Mouse (Mus musculus): ENCODE measurements around the gene Ubr3.
"Not testable (repeated sequence)": the region's sequence is repeated elsewhere in the genome, so short reads cannot be mapped to it uniquely, and the experiment has no call there.

Gene Ubr3

GRCm38 (mm10) chr2:69912801-69913200 is 15.8 kb downstream of the Ubr3 start:
- DNase-seq: no peak

- no peak for DNase-seq
Observed at GRCm38 (mm10) chr2:69917301-69917700, 20.3 kb downstream of the Ubr3 start.

GRCm38 (mm10) chr2:69924943-69925342 is 27.9 kb downstream of the Ubr3 start:
- no peak for DNase-seq

DNA sequence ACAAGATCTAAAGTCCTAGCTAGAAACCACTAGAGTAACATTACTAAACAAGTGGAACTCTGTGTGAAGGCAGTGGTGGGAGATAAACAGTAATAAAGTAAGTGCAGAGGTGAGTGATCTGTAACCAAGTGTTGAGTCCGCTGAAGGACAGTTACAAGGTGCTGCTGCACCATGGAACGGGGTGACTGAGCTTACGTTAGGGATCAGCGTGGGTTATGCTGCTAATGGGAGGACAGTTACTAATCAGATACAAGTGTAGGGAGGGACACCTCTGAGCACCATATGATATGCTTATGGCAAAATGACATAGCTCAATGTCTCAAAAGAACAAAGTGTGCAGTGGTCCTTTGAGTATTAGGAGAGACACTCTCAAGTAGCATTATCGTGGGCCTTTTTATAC is 39.3 kb downstream of the Ubr3 start:
- DNase-seq: no peak

GRCm38 (mm10) chr2:69939226-69939625 is 42.2 kb downstream of the Ubr3 start:
- DNase-seq: no peak

GRCm38 (mm10) chr2:69939649-69940048 is 42.6 kb downstream of the Ubr3 start:
- DNase-seq: no peak

GRCm38 (mm10) chr2:69941391-69942030 is 44.5 kb downstream of the Ubr3 start:
- no peak for DNase-seq

- DNase-seq: no peak
Observed at GRCm38 (mm10) chr2:69952849-69953248, 55.8 kb downstream of the Ubr3 start.

DNA sequence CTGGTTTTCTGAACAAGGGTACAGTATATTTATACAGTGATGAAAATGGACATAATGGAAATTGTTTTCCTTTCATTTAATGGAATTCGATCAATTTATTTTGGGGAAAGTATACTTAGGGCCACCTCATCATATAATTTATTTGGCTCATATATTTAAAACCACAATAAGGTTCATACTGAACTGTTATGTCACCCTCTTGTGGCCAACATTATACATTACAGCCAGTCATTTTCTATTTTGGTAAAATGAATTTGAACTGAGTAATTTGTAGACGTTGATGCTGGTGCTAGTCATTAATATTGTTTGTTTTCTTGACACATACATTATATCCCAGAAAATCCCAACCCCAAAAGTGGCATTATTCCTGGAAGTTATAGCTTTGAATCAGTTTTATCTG is 58.6 kb downstream of the Ubr3 start:
- no peak for DNase-seq

- no peak for DNase-seq
Observed at GRCm38 (mm10) chr2:69957622-69958021, 60.6 kb downstream of the Ubr3 start.

- peak; percentile 55 for DNase-seq
Observed at GRCm38 (mm10) chr2:69974896-69975295, 77.8 kb downstream of the Ubr3 start.

DNA sequence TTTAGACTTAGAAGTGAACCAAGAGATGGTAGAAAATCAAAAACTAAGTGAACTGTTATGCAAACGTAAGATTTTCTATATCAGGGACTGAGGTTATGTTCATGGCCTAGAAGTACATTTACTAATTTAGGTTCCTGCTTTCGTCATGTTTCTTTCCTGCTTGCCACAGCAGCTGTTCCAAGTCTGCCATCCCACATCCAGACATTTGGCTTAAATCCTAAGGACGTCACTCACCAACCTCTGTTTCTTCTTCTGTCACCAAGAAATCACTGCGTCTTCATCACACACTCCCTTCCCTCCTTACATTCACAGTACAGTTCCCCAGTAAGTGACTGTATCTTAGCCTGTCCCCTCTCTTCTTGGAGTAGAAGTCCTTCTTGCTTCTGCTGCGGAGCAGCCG is 92.2 kb downstream of the Ubr3 start:
- peak; percentile 35 for DNase-seq

- DNase-seq: no peak
Observed at GRCm38 (mm10) chr2:69990647-69991046, 93.6 kb downstream of the Ubr3 start.

- DNase-seq: not testable (repeated sequence)
Observed at GRCm38 (mm10) chr2:69994082-69994736, 97.2 kb downstream of the Ubr3 start.

DNA sequence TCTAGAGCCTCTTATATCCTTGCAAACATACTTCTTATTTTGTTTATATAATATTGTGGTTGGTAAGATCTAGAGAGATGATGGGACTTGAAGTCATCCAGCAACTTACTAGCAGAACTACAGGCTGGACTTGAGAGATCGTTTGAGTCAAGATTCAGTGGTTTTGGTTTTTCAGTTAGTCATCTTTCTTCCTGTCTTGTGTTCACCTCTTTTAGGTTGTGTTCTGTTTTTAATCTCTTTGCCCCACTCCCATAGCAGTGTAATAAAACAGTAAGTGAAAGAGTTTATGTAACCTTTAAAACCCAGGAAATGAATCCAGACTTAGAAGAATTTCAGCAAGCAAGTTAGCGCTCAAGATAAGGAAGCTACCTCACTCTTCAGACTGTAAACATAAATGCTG is 97.7 kb downstream of the Ubr3 start:
- no peak for DNase-seq

DNA sequence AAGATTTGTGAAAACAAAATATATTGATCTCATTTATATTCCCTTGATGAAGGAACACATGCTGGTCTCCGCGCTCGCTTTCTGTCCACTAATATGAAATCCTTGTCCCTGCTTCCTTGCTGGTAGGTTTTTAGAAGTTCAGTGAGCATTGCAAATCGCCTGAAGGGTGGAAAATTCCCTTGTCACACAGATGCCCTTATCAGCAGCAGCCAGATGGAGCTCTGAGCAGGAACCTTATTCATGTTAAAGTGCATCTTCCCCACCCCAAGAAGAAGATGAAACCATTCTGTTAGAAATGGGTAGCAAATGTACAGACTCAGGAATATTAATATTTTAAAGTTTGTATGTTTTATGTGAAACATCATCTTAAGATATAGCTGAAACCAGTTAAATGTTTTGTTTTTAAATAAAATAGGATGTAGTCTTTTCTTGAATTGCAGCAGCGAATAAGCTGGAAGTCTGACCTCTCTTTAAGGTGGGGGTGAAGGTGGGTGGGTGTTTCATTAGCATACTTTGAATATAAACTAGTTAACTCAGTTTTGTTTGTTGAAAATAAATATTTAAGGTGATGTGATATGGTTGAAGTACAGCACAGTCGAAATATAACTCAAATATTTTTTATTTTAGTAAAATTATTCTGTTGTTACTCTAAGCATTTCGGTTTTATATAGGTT is 102.2 kb downstream of the Ubr3 start:
- no peak for DNase-seq

- DNase-seq: no peak
Observed at GRCm38 (mm10) chr2:70000316-70000715, 103.3 kb downstream of the Ubr3 start.

- DNase-seq: no peak
Observed at GRCm38 (mm10) chr2:70006492-70006891, 109.4 kb downstream of the Ubr3 start.

- no peak for DNase-seq
Observed at GRCm38 (mm10) chr2:70012941-70013340, 115.9 kb downstream of the Ubr3 start.

GRCm38 (mm10) chr2:70018236-70018635 is 121.2 kb downstream of the Ubr3 start:
- peak; percentile 24 for DNase-seq

DNA sequence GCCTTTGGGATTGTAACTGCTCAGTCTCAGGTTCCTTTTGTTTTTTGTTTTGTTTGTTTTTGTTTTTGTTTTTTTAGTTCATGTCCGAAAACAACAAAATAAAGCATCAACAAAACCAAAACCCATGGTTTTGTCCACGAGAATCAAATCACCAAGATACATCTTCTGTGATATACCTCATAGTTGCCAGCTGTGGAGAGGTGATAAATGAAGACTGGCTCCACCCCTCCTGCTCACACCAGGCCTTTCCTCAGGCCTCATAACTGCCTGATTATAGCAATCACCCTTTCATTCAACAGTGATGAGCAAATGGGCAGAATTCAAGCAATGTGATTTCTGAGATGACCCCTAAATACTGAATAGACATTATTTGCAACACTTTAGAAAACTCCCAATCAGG is 127.4 kb downstream of the Ubr3 start:
- DNase-seq: no peak

- peak; percentile 52 for DNase-seq
Observed at GRCm38 (mm10) chr2:70025711-70026110, 128.7 kb downstream of the Ubr3 start.

- no peak for DNase-seq
Observed at GRCm38 (mm10) chr2:70031472-70031871, 134.4 kb downstream of the Ubr3 start.

- no peak for DNase-seq
Observed at GRCm38 (mm10) chr2:70034895-70035294, 137.8 kb downstream of the Ubr3 start.
